Mouse (Mus musculus) forebrain, embryonic 15.5 days (tissue): ENCODE results near the gene Scamp4. TPM values are rescaled to one million over a fixed set of nuclear protein-coding genes. Genes with fewer than 3 reads are reported as not detected.

Source experiments
- ATAC-seq: fragments of 200-750 bp; cut with Nextera tagmentation; replicated peaks from 2 replicates; pipeline ENCODE4 v1.8.0; 2017; ENCODE audit warnings: mild to moderate bottlenecking, moderate TSS enrichment, moderate library complexity
- H3K27ac ChIP-seq: fragments of 300-500 bp; sonication (generic); replicated peaks from 2 replicates; pipeline ENCODE4 v1.5.1; 2015; ENCODE audit warnings: mild to moderate bottlenecking, inconsistent platforms
- H3K27me3 ChIP-seq: fragments of 300-500 bp; sonication (generic); 2 replicates; pipeline ENCODE4 v1.6.1; 2015; ENCODE audit warnings: inconsistent platforms
- H3K36me3 ChIP-seq: fragments of 300-500 bp; sonication (generic); 2 replicates; pipeline ENCODE4 v1.6.1; 2015; ENCODE audit warnings: mild to moderate bottlenecking, inconsistent platforms
- H3K4me1 ChIP-seq: fragments of 300-500 bp; sonication (generic); 2 replicates; pipeline ENCODE4 v1.6.1; 2015; ENCODE audit warnings: inconsistent platforms
- H3K4me2 ChIP-seq: fragments of 300-500 bp; sonication (generic); replicated peaks from 2 replicates; pipeline ENCODE4 v1.6.1; 2015; ENCODE audit warnings: mild to moderate bottlenecking, inconsistent platforms
- H3K4me3 ChIP-seq: fragments of 300-500 bp; sonication (generic); 2 replicates; pipeline ENCODE4 v1.5.1; 2015; ENCODE audit warnings: mild to moderate bottlenecking, inconsistent platforms
- H3K9ac ChIP-seq: fragments of 300-500 bp; sonication (generic); replicated peaks from 2 replicates; pipeline ENCODE4 v1.6.1; 2015; ENCODE audit warnings: mild to moderate bottlenecking, inconsistent platforms
- H3K9me3 ChIP-seq: fragments of 300-500 bp; sonication (generic); 2 replicates; pipeline ENCODE4 v1.6.1; 2016; ENCODE audit warnings: inconsistent platforms
- WGBS: fragments of 180-500 bp; shearing (Covaris S2); methylation state at CpG from one replicate; pipeline ENCODE4 v1.1.7; 2015; ENCODE audit warnings: mixed read lengths; 5-methylcytosine and 5-hydroxymethylcytosine counted together
- polyA plus RNA-seq: library from polyadenylated mRNA; unstranded; fragments of >200 nt; fragmentation: Nextera tagmentation; extraction: Ambion mirVana; gene quantifications from 2 replicates; pipeline ENCODE4 v1.2.1, GENCODE M21; 2015

Gene Scamp4
- 66.8 and 68.2 TPM in 2 replicates for polyA plus RNA-seq

GRCm38 (mm10) chr10:80602698-80603325 is at the start of gene Scamp4, which contains the start of gene Adat3:
TSS of gene Scamp4 (plus strand) at chr10:80602872.
TSS of gene Adat3 (plus strand) at chr10:80602880.
- Histone ChIP-seq H3K4me2 (peak within 1 kb of the TSS; percentile 78), H3K9ac (peak within 1 kb of the TSS; percentile 71), H3K27ac (peak within 1 kb of the TSS; percentile 95), H3K9me3 (no peaks in the 10 kb centered on the region), H3K4me3 (peak within 1 kb of the TSS; percentile 90), H3K4me1 (peaks cover 20% of the 10 kb centered on the region), H3K27me3 (peaks cover 4% of the 10 kb centered on the region; the same call in 1 of the 2 replicates), H3K36me3 (peaks cover 16% of the 10 kb centered on the region)
- WGBS: under 1% methylated on average over 54 of the region's 54 CpGs
- ATAC-seq: peak; percentile 97

- Histone ChIP-seq H3K4me3 (no peak overlapping the region), H3K27me3 (no peaks in the 10 kb centered on the region), H3K9me3 (no peaks in the 10 kb centered on the region), H3K9ac (no peak overlapping the region), H3K4me1 (peaks cover 15% of the 10 kb centered on the region), H3K4me2 (no peak overlapping the region), H3K27ac (no peak overlapping the region), H3K36me3 (peaks cover 14% of the 10 kb centered on the region)
- 94% methylated on average over 8 of the region's 8 CpGs for WGBS
- no peak for ATAC-seq
Measured at GRCm38 (mm10) chr10:80553575-80553974, 49.1 kb upstream of the Scamp4 start.

- WGBS: 93% methylated on average over 6 of the region's 6 CpGs
- no peak overlapping the region for H3K27ac ChIP-seq
- H3K36me3 ChIP-seq: peaks cover 14% of the 10 kb centered on the region
- H3K9me3 ChIP-seq: no peaks in the 10 kb centered on the region
- ATAC-seq: no peak
- no peak overlapping the region for H3K4me2 ChIP-seq
- H3K9ac ChIP-seq: no peak overlapping the region
- no peaks in the 10 kb centered on the region for H3K27me3 ChIP-seq
- no peak overlapping the region for H3K4me3 ChIP-seq
- H3K4me1 ChIP-seq: peaks cover 17% of the 10 kb centered on the region
Measured at GRCm38 (mm10) chr10:80553997-80554396, 48.7 kb upstream of the Scamp4 start.

GRCm38 (mm10) chr10:80557346-80557965 is 45.2 kb upstream of the Scamp4 start:
- Histone ChIP-seq H3K4me3 (no peak overlapping the region), H3K27me3 (no peaks in the 10 kb centered on the region), H3K4me2 (no peak overlapping the region), H3K4me1 (peaks cover 42% of the 10 kb centered on the region), H3K36me3 (no peaks in the 10 kb centered on the region), H3K9ac (no peak overlapping the region), H3K9me3 (no peaks in the 10 kb centered on the region), H3K27ac (no peak overlapping the region)
- 26% methylated on average over 5 of the region's 5 CpGs for WGBS
- no peak for ATAC-seq

GRCm38 (mm10) chr10:80559431-80559830 is 43.2 kb upstream of the Scamp4 start:
- 80% methylated on average over 7 of the region's 7 CpGs for WGBS
- Histone ChIP-seq H3K4me2 (no peak overlapping the region), H3K36me3 (no peaks in the 10 kb centered on the region), H3K4me3 (no peak overlapping the region), H3K27me3 (no peaks in the 10 kb centered on the region), H3K9ac (no peak overlapping the region), H3K27ac (no peak overlapping the region), H3K9me3 (no peaks in the 10 kb centered on the region), H3K4me1 (peaks cover 48% of the 10 kb centered on the region)
- ATAC-seq: no peak

- 0 out of 2 replicates have a peak overlapping the region, but pooled peaks have one; percentile 94 for H3K27ac ChIP-seq
- H3K36me3 ChIP-seq: no peaks in the 10 kb centered on the region
- H3K9ac ChIP-seq: peak overlapping the region; percentile 84
- peak overlapping the region; percentile 77 for H3K4me3 ChIP-seq
- H3K4me2 ChIP-seq: peak overlapping the region; percentile 79
- no peaks in the 10 kb centered on the region for H3K9me3 ChIP-seq
- H3K27me3 ChIP-seq: no peaks in the 10 kb centered on the region
- peaks cover 48% of the 10 kb centered on the region for H3K4me1 ChIP-seq
- ATAC-seq: no peak
- WGBS: 2% methylated on average over 13 of the region's 13 CpGs
Measured at GRCm38 (mm10) chr10:80560621-80561020, 42.1 kb upstream of the Scamp4 start.

- no peaks in the 10 kb centered on the region for H3K27me3 ChIP-seq
- WGBS: under 1% methylated on average over 72 of the region's 72 CpGs
- ATAC-seq: peak; percentile 83
- peak within 1 kb of the TSS; percentile 94 for H3K27ac ChIP-seq
- H3K4me1 ChIP-seq: peaks cover 51% of the 10 kb centered on the region
- peak within 1 kb of the TSS; percentile 84 for H3K9ac ChIP-seq
- no peaks in the 10 kb centered on the region for H3K36me3 ChIP-seq
- H3K4me3 ChIP-seq: peak within 1 kb of the TSS; percentile 77
- no peaks in the 10 kb centered on the region for H3K9me3 ChIP-seq
- H3K4me2 ChIP-seq: peak within 1 kb of the TSS; percentile 79
Measured at GRCm38 (mm10) chr10:80561116-80561944, 41.3 kb upstream of the Scamp4 start, which contains the start of gene Rexo1. TSS of gene Rexo1 (minus strand) at chr10:80561560.

- no peaks in the 10 kb centered on the region for H3K9me3 ChIP-seq
- WGBS: 8% methylated on average over 17 of the region's 17 CpGs
- H3K27me3 ChIP-seq: no peaks in the 10 kb centered on the region
- peak overlapping the region; percentile 35 for H3K4me2 ChIP-seq
- peak overlapping the region; percentile 19 for H3K4me3 ChIP-seq
- H3K4me1 ChIP-seq: peaks cover 40% of the 10 kb centered on the region
- H3K27ac ChIP-seq: peak overlapping the region; percentile 85
- H3K36me3 ChIP-seq: peaks cover 5% of the 10 kb centered on the region; the same call in 1 of the 2 replicates
- peak overlapping the region; percentile 20; the same call in 1 of the 2 replicates for H3K9ac ChIP-seq
- peak; percentile 58 for ATAC-seq
Measured at GRCm38 (mm10) chr10:80566375-80567092, 36.1 kb upstream of the Scamp4 start.

GRCm38 (mm10) chr10:80568876-80569275 is 33.8 kb upstream of the Scamp4 start:
- WGBS: 96% methylated on average over 29 of the region's 29 CpGs
- Histone ChIP-seq H3K9ac (no peak overlapping the region), H3K4me2 (no peak overlapping the region), H3K27me3 (no peaks in the 10 kb centered on the region), H3K4me3 (no peak overlapping the region), H3K36me3 (peaks cover 5% of the 10 kb centered on the region; the same call in 1 of the 2 replicates), H3K9me3 (no peaks in the 10 kb centered on the region), H3K27ac (no peak overlapping the region), H3K4me1 (peaks cover 41% of the 10 kb centered on the region)
- ATAC-seq: no peak

GRCm38 (mm10) chr10:80569664-80570066 is 33.0 kb upstream of the Scamp4 start:
- H3K4me1 ChIP-seq: peaks cover 48% of the 10 kb centered on the region
- no peak overlapping the region for H3K9ac ChIP-seq
- WGBS: 44% methylated on average over 10 of the region's 10 CpGs
- no peak for ATAC-seq
- no peaks in the 10 kb centered on the region for H3K27me3 ChIP-seq
- no peak overlapping the region for H3K4me3 ChIP-seq
- H3K27ac ChIP-seq: no peak overlapping the region
- peaks cover 5% of the 10 kb centered on the region; the same call in 1 of the 2 replicates for H3K36me3 ChIP-seq
- H3K9me3 ChIP-seq: no peaks in the 10 kb centered on the region
- H3K4me2 ChIP-seq: no peak overlapping the region

- no peak overlapping the region for H3K27ac ChIP-seq
- 89% methylated on average over 10 of the region's 10 CpGs for WGBS
- no peak for ATAC-seq
- H3K4me3 ChIP-seq: no peak overlapping the region
- no peak overlapping the region for H3K9ac ChIP-seq
- no peak overlapping the region for H3K4me2 ChIP-seq
- H3K27me3 ChIP-seq: no peaks in the 10 kb centered on the region
- peaks cover 5% of the 10 kb centered on the region; the same call in 1 of the 2 replicates for H3K36me3 ChIP-seq
- H3K4me1 ChIP-seq: peaks cover 56% of the 10 kb centered on the region
- H3K9me3 ChIP-seq: no peaks in the 10 kb centered on the region
Measured at GRCm38 (mm10) chr10:80570419-80570818, 32.3 kb upstream of the Scamp4 start.
